Mouse (Mus musculus) gastrocnemius, postnatal 25 days (tissue): ENCODE measurements around the gene 1110051M20Rik. TPM values are rescaled to one million over a fixed set of nuclear protein-coding genes. Genes with fewer than 3 reads are reported as not detected.

Experiments
- DNase-seq: peaks from one replicate; pipeline ENCODE4 v3.0.0; 2022
- total RNA-seq, 2 experiments: library from RNA; stranded (reverse); gene quantifications; 1 replicate in 1 of 2; 2 replicates in 1 of 2; pipeline ENCODE4 v1.2.3; 2021

The 1110051M20Rik gene
- total RNA-seq, 2 experiments from 2014 or later: 12.6 to 13.6 TPM

DNA sequence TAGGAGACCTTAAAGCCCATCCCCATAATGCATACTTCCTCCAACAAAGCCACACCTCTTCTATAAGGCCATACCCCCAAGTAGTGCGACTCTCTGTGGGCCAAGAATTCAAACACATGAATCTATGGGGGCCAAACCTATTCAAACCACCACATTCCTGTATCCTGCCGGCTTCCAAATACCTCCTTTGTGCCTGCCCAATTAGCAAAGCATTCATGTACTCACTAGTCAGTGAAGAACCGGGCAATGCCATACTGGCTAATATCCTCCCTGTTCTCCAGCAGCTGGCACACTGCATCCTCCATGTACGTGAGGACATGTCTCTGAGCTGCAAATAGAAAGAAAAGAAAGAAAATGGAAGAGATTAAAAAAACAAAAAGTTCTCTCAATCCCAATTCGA lies 22.9 kb downstream of the 1110051M20Rik start:
- DNase-seq: no peak

GRCm38 (mm10) chr2:91413811-91414210 lies 30.7 kb downstream of the 1110051M20Rik start:
- DNase-seq: no peak

- no peak for DNase-seq
These were observed 32.1 kb downstream of the 1110051M20Rik start for GRCm38 (mm10) chr2:91412361-91412760.

DNA sequence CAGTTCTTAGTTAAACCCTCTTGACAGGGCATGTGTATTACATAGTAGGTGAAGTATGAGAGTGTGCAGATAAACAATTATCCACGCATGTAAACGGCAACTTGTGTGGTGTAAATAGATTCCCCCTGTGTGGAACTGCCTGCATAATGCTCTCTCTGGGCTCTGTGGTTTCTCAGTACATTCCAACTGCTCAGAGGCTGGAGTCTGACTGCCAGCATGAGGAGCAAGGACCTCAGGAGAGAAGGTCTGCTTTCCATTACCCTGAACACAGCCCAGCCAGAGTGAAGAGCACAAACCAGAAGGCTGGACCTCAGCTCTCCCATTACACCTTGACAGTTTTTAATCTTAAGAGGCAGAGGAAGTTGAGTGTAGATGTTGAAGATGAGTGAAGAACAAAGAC lies 33.0 kb downstream of the 1110051M20Rik start:
- no peak for DNase-seq

DNA sequence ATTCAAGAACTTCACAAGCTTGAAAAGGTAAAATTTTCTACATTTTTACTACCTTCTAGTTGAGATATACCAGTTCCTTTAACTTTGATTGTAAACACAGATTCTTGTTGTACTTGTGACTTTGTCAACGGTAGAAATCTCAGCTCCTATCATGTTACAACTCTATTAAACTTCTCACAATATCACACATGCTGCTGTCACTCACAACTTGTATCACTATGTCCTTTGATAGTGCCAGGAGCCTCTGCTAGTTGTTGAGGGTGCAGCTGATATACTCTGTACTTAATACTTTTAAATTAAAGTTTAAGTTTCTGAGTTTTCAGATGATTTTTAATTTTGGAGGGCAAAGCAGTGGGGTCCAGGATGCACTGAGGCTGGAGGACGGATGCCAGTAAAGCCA lies 36.5 kb downstream of the 1110051M20Rik start:
- DNase-seq: no peak

DNA sequence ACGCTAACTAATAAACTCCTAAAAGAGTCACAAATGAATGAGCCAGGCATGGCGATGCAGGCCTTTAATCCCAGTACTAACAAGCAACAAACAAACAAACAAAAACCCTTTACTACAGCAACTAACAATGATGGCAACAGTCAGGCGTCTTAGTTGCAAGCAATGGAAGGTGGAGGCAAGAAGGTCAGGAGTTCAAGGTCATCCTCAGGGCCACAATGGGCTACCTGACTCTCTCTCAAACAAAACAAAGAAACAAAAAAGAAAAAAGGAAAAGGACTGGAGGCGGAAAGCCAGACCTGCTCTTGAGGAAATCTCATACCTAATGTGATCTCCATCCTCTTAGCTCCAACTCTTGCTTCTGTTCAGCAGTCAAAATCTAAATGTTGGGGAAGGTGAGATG lies 39.4 kb downstream of the 1110051M20Rik start:
- no peak for DNase-seq

DNA sequence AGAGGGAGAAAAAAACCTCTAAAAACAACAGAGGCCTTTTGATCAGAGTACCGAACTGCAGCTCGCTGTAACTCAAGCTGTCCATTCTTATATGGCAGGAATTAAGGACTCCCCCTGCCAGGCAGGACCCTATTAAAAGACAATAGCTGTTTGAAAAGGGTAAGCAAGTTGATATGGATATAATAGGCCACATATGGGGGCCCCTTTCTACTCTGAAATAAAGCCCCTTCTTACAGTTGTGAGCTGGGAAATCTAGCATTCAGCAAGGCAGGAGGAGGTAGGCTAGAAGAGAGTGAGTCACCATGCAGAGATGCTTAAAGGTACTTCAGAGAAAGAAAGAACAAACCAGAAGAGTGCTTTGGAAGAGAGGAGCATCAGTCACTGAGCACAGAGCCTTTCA lies 44.8 kb downstream of the 1110051M20Rik start:
- DNase-seq: no peak

DNA sequence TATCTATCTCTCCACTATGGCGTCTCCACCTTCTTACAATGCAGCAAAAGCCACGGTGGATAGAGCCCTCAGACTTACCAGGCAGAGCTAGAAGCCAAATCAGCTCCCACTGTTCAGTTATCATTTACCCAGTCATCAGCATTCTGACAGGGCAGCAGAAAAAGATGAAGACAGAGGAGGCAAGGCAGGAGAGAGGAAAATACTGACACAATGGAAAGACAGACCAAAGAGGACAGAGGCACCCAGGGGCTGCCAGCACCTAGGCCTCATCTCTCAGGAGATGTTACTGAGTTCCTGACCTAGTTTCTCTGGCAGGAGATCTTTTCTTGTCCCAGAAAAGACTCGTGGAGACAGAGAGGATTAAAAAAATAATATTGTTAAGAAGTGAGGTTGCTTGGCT lies 45.3 kb downstream of the 1110051M20Rik start:
- DNase-seq: no peak

- DNase-seq: no peak
These were observed 50.4 kb downstream of the 1110051M20Rik start for GRCm38 (mm10) chr2:91394078-91394477.

- DNase-seq: no peak
These were observed 55.8 kb downstream of the 1110051M20Rik start for GRCm38 (mm10) chr2:91388738-91389137.

- no peak for DNase-seq
These were observed 56.2 kb downstream of the 1110051M20Rik start for GRCm38 (mm10) chr2:91388281-91388680.

DNA sequence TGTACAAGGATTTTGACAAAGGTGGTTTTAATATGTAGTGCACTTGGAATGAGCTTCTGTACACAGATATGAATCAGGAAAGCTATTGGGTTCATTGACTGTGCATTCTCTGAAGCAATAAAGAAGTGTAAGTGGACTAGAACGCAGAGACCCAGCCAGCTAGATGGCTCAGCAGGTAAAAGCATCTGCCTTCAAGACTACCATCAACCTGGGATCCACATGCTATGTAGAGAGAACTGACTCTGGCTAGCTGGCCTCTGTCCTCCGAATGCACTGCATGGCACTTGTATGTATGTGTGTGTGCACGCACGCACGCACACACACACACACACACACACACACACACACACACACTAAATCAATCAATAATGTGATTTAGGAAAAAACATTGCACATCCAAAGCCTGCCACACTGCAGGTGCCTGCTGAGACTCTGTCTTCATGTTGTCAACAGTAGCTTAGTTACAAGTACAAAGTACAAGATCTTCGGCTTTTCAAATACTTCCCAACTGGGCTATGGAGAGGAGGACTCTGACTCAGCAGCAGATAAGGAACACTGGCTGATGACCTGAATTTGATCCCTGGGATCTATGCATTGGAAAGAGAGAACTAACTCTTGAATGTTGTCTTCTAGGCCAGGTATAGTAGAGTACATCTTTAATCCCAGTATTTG lies 57.1 kb downstream of the 1110051M20Rik start:
- no peak for DNase-seq

DNA sequence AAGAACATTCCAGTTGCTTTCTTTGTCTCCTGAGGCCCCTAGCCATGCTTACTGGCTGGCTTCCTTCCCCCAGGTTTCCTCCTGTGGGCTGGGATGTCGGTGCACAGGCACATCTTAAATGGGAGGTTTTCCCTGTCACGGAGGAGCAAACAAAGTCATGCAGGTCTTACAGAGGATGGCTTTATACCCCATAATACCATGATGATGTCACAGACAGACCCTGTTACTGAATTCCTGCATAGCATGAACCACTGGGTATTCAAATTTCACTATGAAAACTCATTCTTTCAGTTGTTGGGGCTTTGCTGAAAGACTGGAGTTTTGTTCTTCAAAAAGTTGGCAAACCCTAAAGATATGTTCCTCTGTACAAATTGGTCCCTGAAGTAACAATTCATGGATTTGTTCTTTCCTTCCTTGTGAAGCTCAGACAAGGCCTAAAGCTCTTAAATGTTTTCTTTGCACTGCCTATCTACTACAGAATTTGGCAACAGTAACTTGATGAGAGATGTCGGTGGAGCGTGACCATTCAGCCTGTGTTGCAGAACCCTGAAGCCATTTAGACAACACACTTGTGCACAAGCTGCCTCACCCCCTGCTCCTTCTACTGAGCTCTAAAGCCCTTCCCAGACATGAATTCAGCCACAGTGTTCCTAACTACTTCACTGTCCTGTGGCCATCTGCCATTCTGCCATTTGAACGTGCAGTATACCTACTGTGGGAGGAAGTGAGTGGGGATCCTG lies 57.8 kb downstream of the 1110051M20Rik start:
- DNase-seq: no peak

- no peak for DNase-seq
These were observed 61.2 kb downstream of the 1110051M20Rik start for GRCm38 (mm10) chr2:91383294-91383693.

- DNase-seq: no peak
These were observed 67.5 kb downstream of the 1110051M20Rik start for GRCm38 (mm10) chr2:91377038-91377437.

- DNase-seq: no peak
These were observed 74.2 kb downstream of the 1110051M20Rik start for GRCm38 (mm10) chr2:91370314-91370713.

DNA sequence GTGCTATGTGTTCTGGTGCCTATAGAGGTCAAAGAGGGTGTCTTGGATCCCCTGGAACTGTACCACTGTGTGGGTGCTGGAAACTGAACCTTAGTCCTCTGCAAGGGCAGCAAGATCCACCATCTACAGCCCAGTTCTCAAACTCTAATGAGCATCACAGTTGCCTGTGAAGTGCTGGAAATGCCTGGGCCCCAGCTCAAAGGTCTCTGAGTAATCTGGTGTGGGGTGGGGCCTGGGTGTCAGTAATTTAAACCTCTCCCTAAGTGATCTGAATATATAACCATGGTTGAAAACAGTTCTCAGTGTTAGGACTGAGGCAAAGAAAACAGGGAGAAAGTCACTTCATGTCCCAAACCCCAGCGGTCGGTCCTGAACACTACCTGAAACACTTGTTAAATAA lies 81.2 kb downstream of the 1110051M20Rik start:
- DNase-seq: no peak

DNA sequence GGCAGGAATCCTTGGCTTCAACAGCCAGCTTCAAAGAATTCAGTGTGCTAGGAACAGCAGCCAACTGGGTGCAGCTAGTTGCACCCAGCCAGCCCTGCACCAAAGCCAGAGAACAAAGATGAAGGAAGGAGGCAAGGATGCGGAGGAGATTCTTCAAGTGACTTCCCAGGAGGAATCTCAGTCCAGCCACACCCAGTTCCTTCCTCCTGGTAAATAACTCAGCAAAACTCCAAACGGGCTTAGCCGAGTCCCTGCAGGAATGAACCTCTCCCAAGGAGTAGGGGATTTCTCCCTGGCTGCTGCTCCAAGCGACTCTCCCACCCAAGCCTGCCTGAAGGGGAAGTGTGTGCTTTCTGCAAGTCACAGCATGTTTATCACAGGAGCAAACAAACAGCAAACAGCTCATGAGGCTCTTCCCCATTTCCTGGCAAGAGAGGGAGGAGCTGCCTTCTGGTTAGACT lies 83.4 kb downstream of the 1110051M20Rik start:
- peak; percentile 69 for DNase-seq

GRCm38 (mm10) chr2:91355767-91356166 lies 88.7 kb downstream of the 1110051M20Rik start:
- no peak for DNase-seq

DNA sequence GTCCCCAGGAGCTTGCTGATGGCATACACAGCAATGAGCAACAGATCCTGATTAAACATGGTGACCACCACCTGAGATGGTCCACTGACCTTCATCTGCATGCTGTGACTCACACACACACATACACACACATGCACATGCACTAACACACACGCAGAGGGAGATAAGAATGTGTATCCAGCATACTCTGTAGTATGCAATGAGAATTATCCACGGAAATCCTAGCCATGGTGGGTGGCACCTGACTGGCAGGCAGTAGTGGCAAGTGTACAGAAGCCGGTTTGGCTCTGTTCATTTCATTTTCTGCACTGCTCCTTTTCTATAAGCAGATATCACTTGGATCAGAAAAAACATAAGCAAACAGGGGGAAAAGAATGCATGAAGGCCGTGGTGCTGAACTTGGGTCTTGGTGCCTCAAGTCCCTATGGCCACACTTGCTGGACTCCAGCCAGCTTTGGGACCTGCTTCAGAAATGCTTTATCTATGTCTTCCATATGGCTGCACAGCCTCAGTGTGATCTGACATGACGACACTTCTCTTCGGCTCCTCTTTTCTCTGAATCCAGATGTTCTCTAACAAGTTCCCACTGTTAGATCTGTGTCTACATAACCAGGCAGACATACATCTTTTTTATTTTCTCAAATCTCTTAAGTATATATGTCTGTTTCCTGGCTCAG lies 89.6 kb downstream of the 1110051M20Rik start:
- no peak for DNase-seq

- no peak for DNase-seq
These were observed 90.7 kb downstream of the 1110051M20Rik start for GRCm38 (mm10) chr2:91353854-91354253.

GRCm38 (mm10) chr2:91351841-91352240 lies 92.7 kb downstream of the 1110051M20Rik start:
- no peak for DNase-seq

DNA sequence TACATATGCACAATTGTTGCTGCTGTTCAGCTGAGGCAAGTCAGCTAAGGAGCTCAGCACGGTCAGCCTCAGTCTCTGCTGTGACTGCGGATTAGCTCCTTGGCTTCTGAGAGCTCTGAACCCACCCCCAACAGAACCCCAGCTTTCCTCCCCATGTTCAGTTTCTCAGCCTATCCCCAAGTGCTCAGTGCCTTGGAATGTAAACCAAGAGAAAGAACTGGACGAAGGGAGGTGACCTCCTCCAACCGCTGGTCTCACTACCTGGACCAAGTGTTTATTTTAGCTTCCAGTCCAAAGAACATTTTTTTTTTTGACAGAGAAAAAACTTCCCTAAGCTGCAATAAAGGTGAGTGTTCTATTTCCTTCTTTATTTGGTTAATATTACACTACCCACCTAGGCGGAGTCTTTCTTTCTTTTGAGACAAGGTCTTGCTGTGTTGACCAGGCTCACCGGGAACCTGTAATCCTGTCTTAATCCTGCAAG lies 94.5 kb downstream of the 1110051M20Rik start:
- no peak for DNase-seq
